Mouse (Mus musculus): ENCODE measurements around the gene Socs2. TPM values are rescaled to one million over a fixed set of nuclear protein-coding genes. Genes with fewer than 3 reads are reported as not detected.

Gene Socs2
- polyA plus RNA-seq, 1 experiment from 2014 or later, result 48.6 TPM

DNA sequence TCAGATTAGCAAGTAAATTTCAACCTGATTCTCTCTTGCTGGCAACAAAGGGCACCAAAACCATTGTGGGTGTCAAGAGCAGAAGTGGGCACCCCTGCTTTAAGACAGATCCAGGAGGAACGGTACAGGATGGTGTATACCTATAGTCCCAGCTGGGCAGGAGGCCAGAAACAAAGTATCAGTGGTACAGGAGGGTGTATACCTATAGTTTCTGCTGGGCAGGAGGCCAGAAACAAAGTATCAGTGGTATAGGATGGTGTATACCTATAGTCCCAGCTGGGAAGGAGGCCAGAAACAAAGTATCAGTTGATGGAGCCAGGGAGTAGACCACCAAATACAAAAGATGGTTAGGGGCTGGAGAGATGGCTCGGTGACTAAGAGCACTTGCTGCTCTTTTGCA, 12.2 kb downstream of the Socs2 start:
- Histone ChIP-seq H3K9ac (ENCODE audit: low read length) (no peak overlapping the region), H3K27ac (replicated peaks in 1 of 2; ENCODE audit: control insufficient read depth in 1 of 2, insufficient read depth in 1 of 2, low read depth in 2 of 2, low read length in 2 of 2) (no peak overlapping the region), H3K27me3 (ENCODE audit: control insufficient read depth, insufficient read depth, low read length) (no peaks in the 10 kb centered on the region), H3K4me2 (ENCODE audit: low read length) (no peak overlapping the region), H3K36me3 (ENCODE audit: control insufficient read depth, insufficient read depth, low read length) (peaks cover 7% of the 10 kb centered on the region), H3K9me3 (ENCODE audit: control insufficient read depth, low read length) (no peaks in the 10 kb centered on the region), H3K4me3 (ENCODE audit: control insufficient read depth in 1 of 2, insufficient read depth in 1 of 2, low read depth in 1 of 2, low read length in 2 of 2) (no peak overlapping the region), H3K4me1 (ENCODE audit: control insufficient read depth in 2 of 2, insufficient read depth in 2 of 2, low read length in 2 of 2) (no peaks in the 10 kb centered on the region)
- WGBS, result 73% methylated on average over 2 of the region's 2 CpGs
- no peak for ATAC-seq (ENCODE audit: insufficient number of reproducible peaks, insufficient read depth, low FRiP score, low read depth)

DNA sequence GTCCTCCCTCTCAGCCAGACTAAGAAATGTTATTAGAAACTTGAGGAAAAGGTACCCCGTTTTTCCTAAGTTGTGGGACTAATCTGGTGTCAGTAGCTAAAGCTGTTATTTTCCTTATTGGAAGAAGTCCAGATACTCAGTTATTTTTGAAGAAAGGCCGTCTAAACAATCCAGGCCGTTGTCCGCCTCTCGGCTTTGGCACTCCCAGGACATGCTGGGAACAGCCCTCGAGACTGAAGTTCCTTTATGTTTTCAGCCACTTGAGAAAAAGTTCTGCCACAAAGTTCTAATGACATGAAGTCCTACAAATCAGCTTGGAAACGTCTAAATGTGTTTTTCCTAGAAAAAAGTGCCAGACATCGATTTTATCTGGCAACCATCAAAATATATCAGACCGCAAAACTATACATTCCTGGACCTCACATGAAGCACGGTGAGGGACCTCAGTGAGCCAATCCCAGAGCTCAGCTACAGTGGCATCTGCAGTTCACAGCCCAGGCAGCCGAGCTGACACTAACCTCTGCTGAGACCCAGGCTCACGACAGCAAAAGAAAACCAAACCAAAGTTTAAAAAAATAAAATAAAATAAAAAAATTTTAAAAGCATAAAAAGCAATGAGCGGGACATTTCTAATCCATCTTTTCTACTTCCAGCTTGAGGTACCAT, 17.2 kb downstream of the Socs2 start:
- Histone ChIP-seq H3K27me3 (ENCODE audit: control insufficient read depth, insufficient read depth, low read length) (no peaks in the 10 kb centered on the region), H3K4me3 (ENCODE audit: control insufficient read depth in 1 of 2, insufficient read depth in 1 of 2, low read depth in 1 of 2, low read length in 2 of 2) (no peak overlapping the region), H3K36me3 (ENCODE audit: control insufficient read depth, insufficient read depth, low read length) (no peaks in the 10 kb centered on the region), H3K4me1 (ENCODE audit: control insufficient read depth in 2 of 2, insufficient read depth in 2 of 2, low read length in 2 of 2) (peaks cover under 1 to 8% of the 10 kb centered on the region in 2 experiments; a peak in 3 of 4 replicates), H3K9ac (ENCODE audit: low read length) (0 out of 2 replicates have a peak overlapping the region, but pooled peaks have one; percentile 1), H3K4me2 (ENCODE audit: low read length) (no peak overlapping the region), H3K9me3 (ENCODE audit: control insufficient read depth, low read length) (no peaks in the 10 kb centered on the region), H3K27ac (replicated peaks in 1 of 2; ENCODE audit: control insufficient read depth in 1 of 2, insufficient read depth in 1 of 2, low read depth in 2 of 2, low read length in 2 of 2) (no peak overlapping the region)
- 39% methylated on average over 13 of the region's 13 CpGs for WGBS
- ATAC-seq (ENCODE audit: insufficient number of reproducible peaks, insufficient read depth, low FRiP score, low read depth), result no peak

DNA sequence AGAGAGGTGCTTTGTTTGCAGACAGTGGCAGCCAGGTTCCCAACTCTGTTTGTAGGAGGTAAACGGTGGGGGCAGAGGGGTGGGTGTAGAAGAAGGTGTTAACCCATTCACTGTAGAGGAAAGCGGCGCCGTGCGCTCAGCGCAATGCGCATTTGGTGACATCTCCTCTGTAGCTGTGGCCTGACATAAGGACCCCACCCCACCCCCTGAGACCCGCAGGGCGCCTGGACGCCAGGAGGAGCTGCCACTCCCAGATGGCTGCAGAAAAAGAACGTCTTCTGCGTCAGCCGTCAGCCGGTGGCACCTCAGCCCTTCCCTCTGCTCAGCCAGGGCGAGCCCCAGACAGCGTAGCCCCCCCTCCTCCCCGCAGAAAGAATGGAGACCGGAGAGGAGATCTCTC, 18.5 kb downstream of the Socs2 start:
- no peaks in the 10 kb centered on the region for H3K36me3 ChIP-seq (ENCODE audit: control insufficient read depth, insufficient read depth, low read length)
- H3K4me2 ChIP-seq (ENCODE audit: low read length), result peak overlapping the region; percentile 81
- WGBS, result under 1% methylated on average over 15 of the region's 18 CpGs
- H3K4me1 ChIP-seq (ENCODE audit: control insufficient read depth in 2 of 2, insufficient read depth in 2 of 2, low read length in 2 of 2), result peaks cover 2 to 8% of the 10 kb centered on the region in 2 experiments; a peak in 3 of 4 replicates
- ATAC-seq (ENCODE audit: insufficient number of reproducible peaks, insufficient read depth, low FRiP score, low read depth), result no peak; the same call in 1 of the 2 replicates
- peak overlapping the region; percentile 40 to 46 for H3K4me3 ChIP-seq (ENCODE audit: control insufficient read depth in 1 of 2, insufficient read depth in 1 of 2, low read depth in 1 of 2, low read length in 2 of 2)
- peak overlapping the region; percentile 67 for H3K9ac ChIP-seq (ENCODE audit: low read length)
- no peaks in the 10 kb centered on the region for H3K27me3 ChIP-seq (ENCODE audit: control insufficient read depth, insufficient read depth, low read length)
- H3K9me3 ChIP-seq (ENCODE audit: control insufficient read depth, low read length), result no peaks in the 10 kb centered on the region
- H3K27ac ChIP-seq (replicated peaks in 1 of 2; ENCODE audit: control insufficient read depth in 1 of 2, insufficient read depth in 1 of 2, low read depth in 2 of 2, low read length in 2 of 2), result no peak overlapping the region

DNA sequence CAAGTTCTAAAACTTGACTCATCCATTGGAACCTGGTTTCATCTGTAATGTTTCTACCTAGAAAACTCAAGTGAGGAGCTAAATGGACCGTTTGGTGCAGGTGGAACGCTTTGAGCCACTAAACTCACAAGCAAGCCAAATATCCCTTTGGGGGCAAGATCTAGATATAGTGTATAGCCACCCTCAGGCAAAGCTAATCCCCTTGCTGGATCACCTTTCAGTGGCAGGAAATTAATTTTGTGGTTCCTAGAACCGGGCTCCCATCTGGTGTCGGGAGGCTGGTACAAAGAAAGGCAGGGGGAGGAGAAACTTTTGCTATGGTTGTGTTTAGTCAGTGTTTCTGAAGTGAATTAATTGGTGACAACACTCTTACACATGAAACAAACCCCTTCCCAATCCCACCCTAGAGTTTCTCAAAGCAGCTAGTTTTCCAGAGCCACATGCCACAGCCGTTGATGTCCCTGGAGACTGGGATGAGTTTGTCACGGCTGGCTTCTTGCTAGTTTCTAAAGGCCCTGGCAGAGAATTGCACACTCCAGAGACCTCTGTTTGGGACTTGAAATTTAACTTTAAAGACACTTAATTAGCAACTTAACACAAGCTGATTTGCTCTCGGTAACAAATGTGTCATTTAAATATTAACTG, 19.7 kb downstream of the Socs2 start:
- Histone ChIP-seq H3K36me3 (ENCODE audit: control insufficient read depth, insufficient read depth, low read length) (no peaks in the 10 kb centered on the region), H3K9ac (ENCODE audit: low read length) (no peak overlapping the region), H3K4me2 (ENCODE audit: low read length) (no peak overlapping the region), H3K27ac (replicated peaks in 1 of 2; ENCODE audit: control insufficient read depth in 1 of 2, insufficient read depth in 1 of 2, low read depth in 2 of 2, low read length in 2 of 2) (no peak overlapping the region), H3K4me1 (ENCODE audit: control insufficient read depth in 2 of 2, insufficient read depth in 2 of 2, low read length in 2 of 2) (peaks cover 2 to 8% of the 10 kb centered on the region in 2 experiments; a peak in 3 of 4 replicates), H3K4me3 (ENCODE audit: control insufficient read depth in 1 of 2, insufficient read depth in 1 of 2, low read depth in 1 of 2, low read length in 2 of 2) (no peak overlapping the region), H3K27me3 (ENCODE audit: control insufficient read depth, insufficient read depth, low read length) (no peaks in the 10 kb centered on the region), H3K9me3 (ENCODE audit: control insufficient read depth, low read length) (no peaks in the 10 kb centered on the region)
- WGBS, result 75% methylated on average over 7 of the region's 7 CpGs
- no peak for ATAC-seq (ENCODE audit: insufficient number of reproducible peaks, insufficient read depth, low FRiP score, low read depth)

DNA sequence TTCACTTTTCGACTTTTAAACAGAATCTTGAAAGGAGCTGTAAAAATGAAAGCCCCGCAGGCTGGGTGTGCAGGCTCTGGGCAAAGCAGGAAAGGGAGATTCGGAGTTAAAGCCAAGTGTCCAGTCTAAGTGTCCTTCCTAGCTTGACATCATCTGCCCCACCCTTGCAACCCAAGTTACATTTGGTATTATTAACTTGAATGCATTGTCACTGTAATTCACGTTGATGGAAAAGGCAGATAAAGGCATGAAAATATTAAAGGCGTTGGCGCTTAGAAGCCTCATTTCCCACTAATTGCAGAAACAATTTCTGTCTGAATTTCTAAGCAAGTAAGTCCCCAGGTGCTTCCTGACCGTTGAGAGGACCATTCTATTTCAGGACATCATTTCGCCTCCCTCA, 20.6 kb downstream of the Socs2 start:
- no peak overlapping the region for H3K4me3 ChIP-seq (ENCODE audit: control insufficient read depth in 1 of 2, insufficient read depth in 1 of 2, low read depth in 1 of 2, low read length in 2 of 2)
- no peaks in the 10 kb centered on the region for H3K9me3 ChIP-seq (ENCODE audit: control insufficient read depth, low read length)
- WGBS, result 71% methylated on average over 8 of the region's 8 CpGs
- H3K4me1 ChIP-seq (ENCODE audit: control insufficient read depth in 2 of 2, insufficient read depth in 2 of 2, low read length in 2 of 2), result peaks cover 2 to 8% of the 10 kb centered on the region in 2 experiments; a peak in 3 of 4 replicates
- H3K4me2 ChIP-seq (ENCODE audit: low read length), result no peak overlapping the region
- no peak overlapping the region for H3K9ac ChIP-seq (ENCODE audit: low read length)
- ATAC-seq (ENCODE audit: insufficient number of reproducible peaks, insufficient read depth, low FRiP score, low read depth), result no peak
- H3K27ac ChIP-seq (replicated peaks in 1 of 2; ENCODE audit: control insufficient read depth in 1 of 2, insufficient read depth in 1 of 2, low read depth in 2 of 2, low read length in 2 of 2), result no peak overlapping the region
- no peaks in the 10 kb centered on the region for H3K36me3 ChIP-seq (ENCODE audit: control insufficient read depth, insufficient read depth, low read length)
- no peaks in the 10 kb centered on the region for H3K27me3 ChIP-seq (ENCODE audit: control insufficient read depth, insufficient read depth, low read length)

DNA sequence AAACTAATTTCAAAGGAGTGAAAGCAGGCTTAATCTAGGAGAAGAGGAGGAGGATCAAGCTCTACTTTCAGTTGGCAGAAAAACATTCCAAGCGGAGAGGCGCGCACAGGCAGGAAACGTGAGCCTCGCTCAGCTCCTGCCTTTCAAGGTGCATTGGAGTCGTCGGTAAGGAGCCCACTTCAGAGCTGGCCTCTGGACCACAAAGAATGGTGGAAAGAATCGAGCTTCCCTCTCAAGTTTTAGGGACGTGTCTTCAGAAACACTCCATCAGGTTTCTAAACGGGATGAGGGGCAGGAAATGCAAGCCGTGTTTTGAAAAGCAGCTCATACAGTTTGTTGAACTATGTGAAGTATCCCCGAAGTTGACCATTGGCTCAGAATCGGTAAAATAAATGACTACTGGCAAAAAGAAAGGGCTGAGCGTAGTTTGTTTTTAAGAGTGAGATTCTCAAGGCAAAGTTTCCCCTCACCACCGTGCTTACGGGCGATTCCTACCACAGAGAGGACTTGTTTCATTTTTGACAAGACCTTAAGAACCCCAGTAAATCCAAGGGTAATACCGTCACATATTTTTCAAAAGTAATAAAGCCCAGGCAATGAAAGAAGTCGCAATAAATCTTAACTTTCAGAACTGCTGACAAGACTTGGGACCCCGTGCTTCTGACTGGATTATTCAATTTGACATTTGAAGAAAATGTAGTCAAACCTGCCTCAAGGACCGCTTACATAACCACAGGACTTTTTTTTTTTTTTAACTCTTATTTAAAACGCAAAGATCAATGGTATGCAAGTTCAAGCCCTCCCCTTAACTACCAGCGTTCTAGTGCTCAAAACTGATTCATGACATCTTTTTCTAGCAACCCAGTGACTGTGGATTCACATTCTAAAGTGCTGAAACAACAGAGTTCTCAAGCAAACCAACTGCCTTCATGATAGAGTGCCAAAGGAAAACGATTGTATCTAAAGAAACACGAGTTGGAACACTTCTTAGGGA, 21.9 kb downstream of the Socs2 start:
- no peak for ATAC-seq (ENCODE audit: insufficient number of reproducible peaks, insufficient read depth, low FRiP score, low read depth)
- H3K9ac ChIP-seq (ENCODE audit: low read length), result peak overlapping the region; percentile 51
- H3K4me2 ChIP-seq (ENCODE audit: low read length), result peak overlapping the region; percentile 58
- peak overlapping the region; percentile 7 to 35 for H3K4me3 ChIP-seq (ENCODE audit: control insufficient read depth in 1 of 2, insufficient read depth in 1 of 2, low read depth in 1 of 2, low read length in 2 of 2)
- WGBS, result 41% methylated on average over 25 of the region's 25 CpGs
- peaks cover 2 to 8% of the 10 kb centered on the region in 2 experiments; a peak in 3 of 4 replicates for H3K4me1 ChIP-seq (ENCODE audit: control insufficient read depth in 2 of 2, insufficient read depth in 2 of 2, low read length in 2 of 2)
- H3K9me3 ChIP-seq (ENCODE audit: control insufficient read depth, low read length), result no peaks in the 10 kb centered on the region
- H3K36me3 ChIP-seq (ENCODE audit: control insufficient read depth, insufficient read depth, low read length), result no peaks in the 10 kb centered on the region
- H3K27ac ChIP-seq (replicated peaks in 1 of 2; ENCODE audit: control insufficient read depth in 1 of 2, insufficient read depth in 1 of 2, low read depth in 2 of 2, low read length in 2 of 2), result no peak overlapping the region
- H3K27me3 ChIP-seq (ENCODE audit: control insufficient read depth, insufficient read depth, low read length), result no peaks in the 10 kb centered on the region

DNA sequence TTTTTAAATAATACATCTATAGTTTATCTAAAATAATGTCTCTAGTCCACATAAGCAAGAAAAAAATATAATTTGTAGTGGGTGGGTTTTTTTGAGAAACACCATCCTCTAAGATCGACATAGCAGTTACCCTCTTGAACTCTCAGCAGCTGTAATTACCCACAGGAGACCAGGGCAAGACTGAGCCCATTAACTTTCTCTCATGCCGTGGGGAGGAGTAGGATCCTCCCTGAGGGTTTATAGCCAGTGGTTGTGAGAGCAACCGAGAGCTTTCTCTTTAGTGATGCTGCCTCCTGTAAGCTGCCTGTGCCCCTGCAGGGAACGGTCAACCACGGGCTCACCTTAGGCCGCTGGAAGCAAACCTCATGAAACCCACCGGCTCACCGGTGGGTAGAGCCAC, 24.9 kb downstream of the Socs2 start:
- no peak overlapping the region for H3K4me3 ChIP-seq (ENCODE audit: control insufficient read depth in 1 of 2, insufficient read depth in 1 of 2, low read depth in 1 of 2, low read length in 2 of 2)
- H3K9ac ChIP-seq (ENCODE audit: low read length), result no peak overlapping the region
- peaks cover 10% of the 10 kb centered on the region in 2 experiments for H3K4me1 ChIP-seq (ENCODE audit: control insufficient read depth in 2 of 2, insufficient read depth in 2 of 2, low read length in 2 of 2)
- H3K9me3 ChIP-seq (ENCODE audit: control insufficient read depth, low read length), result no peaks in the 10 kb centered on the region
- H3K4me2 ChIP-seq (ENCODE audit: low read length), result no peak overlapping the region
- no peaks in the 10 kb centered on the region for H3K36me3 ChIP-seq (ENCODE audit: control insufficient read depth, insufficient read depth, low read length)
- H3K27me3 ChIP-seq (ENCODE audit: control insufficient read depth, insufficient read depth, low read length), result no peaks in the 10 kb centered on the region
- WGBS, result 83% methylated on average over 8 of the region's 8 CpGs
- H3K27ac ChIP-seq (replicated peaks in 1 of 2; ENCODE audit: control insufficient read depth in 1 of 2, insufficient read depth in 1 of 2, low read depth in 2 of 2, low read length in 2 of 2), result no peak overlapping the region
- ATAC-seq (ENCODE audit: insufficient number of reproducible peaks, insufficient read depth, low FRiP score, low read depth), result no peak
